Mouse (Mus musculus) right cerebral cortex, postnatal 10 days (tissue): ENCODE data around the gene B9d1.
A peak's percentile ranks its signal among the peaks of the same experiment; 100 is the strongest.

Experiments used
- DNase-seq, 2 experiments: peaks; one replicate each; pipeline ENCODE4 v3.0.0; 2021; ENCODE audit warnings: low spot score in 2 of 2

B9d1 gene

DNA sequence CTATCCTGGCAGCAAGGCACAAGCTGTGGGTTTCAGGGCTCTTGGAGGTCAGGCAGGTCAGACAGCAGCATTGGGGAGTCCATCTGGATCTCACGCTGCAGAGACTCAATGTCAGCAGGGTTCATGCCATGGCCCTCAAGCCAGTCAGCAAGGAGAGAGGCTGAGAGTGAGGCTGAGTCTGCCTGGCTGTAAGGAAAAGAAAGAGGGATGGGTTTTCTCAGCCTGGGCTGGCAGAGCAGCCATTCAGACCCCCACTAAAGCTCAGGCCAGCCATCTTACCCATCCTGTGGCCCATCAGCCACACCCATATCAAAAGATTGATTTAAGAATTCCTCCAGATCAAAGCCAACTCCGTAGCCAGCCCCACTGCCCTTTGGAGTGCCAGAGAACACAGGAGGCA lies 15.9 kb upstream of the B9d1 start:
- no peak for DNase-seq

- DNase-seq: no peak
These were observed 15.1 kb upstream of the B9d1 start for GRCm38 (mm10) chr11:61489874-61490273.

DNA sequence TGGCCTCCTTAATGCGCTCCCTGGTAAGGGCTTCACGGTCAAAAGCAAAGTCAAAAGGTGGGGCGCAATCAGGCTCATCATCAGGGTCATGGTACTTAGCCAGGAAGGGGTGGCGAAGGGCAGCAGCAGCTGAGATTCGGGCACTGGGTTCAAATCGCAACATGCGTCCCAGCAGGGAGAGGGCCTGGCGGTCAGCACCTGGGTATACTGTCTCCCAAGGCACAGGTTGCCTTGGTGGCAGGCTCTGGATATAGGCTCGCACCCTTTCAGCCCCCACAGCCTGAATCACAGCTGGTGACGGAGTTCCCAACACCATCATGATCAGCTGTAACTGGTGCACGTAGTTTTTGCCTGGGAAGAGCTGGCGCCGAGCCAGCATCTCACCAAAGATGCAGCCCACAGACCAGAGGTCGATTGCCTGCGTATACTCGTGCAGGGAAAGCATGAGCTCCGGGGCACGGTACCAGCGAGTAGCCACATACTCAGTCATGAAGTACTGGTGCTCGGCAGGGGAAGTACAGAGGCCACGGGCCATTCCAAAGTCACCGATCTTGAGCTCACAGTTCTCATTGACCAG lies 13.9 kb upstream of the B9d1 start:
- DNase-seq: no peak

DNA sequence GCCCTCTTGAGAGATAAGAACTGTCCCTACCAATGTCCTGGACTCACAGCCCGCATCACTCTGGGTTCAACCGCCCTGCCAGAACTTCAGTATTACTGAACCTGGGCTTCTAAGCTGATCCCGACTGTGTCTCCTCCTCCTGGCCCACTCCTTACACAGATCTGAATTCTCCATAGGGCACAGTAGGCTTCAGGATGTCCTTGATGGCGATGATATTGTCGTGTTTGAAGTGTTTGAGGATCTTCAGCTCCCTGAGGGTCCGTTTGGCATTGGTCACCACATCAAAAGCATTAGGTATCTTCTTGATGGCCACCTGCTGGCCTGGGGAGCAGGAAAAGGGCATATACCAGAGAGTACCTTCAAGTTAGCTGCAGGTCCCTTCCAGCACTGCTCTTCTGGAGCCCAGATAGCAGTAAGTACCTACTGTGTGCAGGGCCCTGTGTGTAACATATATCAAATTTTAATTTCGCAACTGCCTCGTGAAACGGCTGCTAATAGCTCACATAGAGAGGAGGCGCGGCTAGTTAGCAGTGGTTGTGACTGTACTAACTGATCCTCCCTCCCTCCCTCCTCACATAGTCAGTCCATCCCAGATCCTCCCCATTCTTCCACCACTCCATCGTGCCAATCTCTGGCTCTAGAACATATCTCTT lies 12.1 kb upstream of the B9d1 start:
- no peak for DNase-seq

DNA sequence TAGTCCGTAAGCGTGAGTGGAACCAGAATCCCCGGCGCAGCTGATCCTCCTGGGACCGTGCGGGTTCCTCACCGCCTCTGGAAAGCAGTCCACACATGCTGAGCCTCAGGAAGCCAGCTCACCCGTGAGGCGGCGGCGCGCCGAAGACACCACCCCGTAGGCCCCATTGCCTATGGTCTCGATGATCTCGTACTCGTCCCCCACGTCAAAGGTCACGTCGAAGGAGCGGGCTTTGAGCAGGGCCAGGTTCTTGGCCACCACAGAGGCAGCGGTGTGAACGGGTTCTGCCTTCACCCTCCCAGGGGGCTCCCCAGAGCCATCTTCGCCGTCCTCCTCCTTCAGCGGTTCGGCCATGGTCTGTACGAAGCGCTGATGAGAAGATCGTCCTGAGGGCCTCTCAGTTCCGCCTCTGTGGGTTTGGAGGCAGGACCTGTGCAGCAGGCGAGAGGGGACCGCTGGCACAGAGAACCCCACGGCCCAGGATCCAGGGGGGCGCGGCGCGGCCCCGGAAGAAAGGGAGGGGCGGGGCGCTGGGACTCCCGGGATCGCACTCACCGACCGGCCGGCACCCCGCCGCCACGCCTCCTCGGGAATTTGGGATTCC lies 11.3 kb upstream of the B9d1 start:
- peak; percentile 66 to 70 for DNase-seq

GRCm38 (mm10) chr11:61494129-61494997 lies 10.6 kb upstream of the B9d1 start, which contains the start of gene Mapk7:
TSS of gene Mapk7 (minus strand) at chr11:61494406.
- peak; percentile 98 to 99 for DNase-seq

DNA sequence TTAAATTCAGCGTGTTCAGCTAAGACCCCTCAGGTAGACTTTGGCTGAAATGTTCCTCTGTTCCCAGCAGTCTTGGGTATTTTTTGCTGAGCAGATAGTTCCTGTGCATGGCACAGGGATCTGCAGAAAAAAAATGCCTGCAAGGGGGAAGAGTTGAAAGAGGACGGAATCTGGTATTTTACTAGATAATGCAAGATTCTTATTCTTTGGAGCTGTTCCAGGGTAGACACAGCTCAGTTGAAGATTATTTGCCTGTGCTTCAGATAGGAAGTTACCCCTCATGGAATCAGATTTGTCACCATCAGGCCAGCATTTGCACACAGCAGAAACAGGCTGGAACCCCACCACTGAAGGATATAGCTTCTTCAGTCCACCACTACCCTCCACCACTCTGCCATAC lies 9.4 kb upstream of the B9d1 start:
- no peak for DNase-seq

DNA sequence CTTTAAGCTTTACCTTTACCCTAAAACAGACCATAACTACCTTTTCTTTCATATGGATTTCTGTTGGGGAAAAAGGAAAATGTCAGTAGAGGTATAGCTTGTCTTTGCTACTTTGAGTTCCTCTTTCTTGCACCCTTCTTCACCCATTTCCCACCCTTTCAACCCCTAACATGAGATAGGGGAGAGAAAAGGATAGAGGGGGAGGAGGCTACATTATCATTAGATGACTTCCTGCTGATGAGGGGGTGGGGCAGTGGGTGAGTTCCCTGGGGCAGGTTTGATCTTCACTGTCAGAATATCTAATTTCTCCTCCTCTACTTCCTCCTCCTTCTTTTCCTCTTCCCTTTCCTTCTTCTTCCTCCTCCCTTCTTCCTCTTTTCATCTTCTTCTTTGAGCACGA lies 7.5 kb upstream of the B9d1 start:
- no peak for DNase-seq

DNA sequence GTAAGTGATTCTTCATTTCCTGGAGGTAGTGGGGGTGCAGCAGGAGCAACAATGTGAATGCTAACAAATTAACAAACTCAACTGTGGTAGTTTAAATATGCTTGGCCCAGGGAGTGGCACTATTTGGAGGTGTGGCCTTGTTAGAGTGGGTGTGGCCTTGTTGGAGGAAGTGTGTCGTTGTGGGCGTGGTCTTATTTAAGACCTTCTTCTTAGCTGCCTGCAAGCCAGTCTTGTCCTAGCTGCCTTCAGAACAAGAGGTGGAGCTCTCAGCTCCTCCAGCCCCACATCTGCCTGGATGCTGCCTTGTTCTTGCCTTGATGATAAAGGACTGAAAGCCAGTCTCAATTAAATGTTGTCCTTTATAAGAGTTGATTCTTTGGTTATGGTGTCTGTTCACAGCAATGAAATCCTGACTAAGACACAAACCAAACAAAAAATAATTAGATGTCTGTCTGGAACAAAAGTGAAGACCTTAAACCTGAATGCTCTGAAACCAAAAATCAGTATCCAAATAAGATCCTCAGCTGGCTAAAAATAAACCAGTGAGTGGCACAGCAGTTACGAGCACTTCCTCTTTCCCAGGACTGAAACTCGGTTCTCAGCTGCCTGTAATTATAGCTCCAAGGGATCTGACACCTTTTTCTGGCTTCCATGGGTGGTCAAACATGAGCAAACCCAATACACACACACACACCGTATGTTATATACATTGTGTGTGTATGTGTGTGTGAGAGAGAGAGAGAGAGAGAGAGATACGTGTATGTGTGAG lies 6.0 kb upstream of the B9d1 start:
- DNase-seq: peak in 1 of 2 experiments; percentile 21

GRCm38 (mm10) chr11:61503933-61504332 lies 1.0 kb upstream of the B9d1 start:
- DNase-seq: no peak

- DNase-seq: peak in 1 of 2 experiments; percentile 53
These were observed 10.0 kb downstream of the B9d1 start for GRCm38 (mm10) chr11:61514953-61515352.

DNA sequence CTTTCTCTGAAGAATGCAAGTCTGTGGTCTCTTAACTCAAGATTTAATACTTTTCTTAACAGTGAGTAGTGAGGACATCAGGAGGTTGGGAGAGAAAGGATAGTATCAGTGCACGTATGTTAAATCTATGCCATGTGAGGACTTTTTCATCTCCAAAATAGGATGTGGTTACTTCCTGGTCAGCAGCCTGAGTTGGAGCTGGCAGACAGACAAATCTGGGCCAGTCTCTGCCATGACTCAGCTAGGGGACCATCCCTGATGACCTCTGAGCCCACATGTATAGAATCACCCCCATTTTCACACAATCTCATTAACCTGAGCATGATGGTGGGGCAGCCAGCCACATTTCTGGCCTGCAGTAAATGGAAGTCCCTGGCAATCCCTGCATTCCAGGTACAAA lies 13.0 kb downstream of the B9d1 start:
- DNase-seq: no peak

GRCm38 (mm10) chr11:61518871-61519270 lies 13.9 kb downstream of the B9d1 start:
- DNase-seq: no peak

DNA sequence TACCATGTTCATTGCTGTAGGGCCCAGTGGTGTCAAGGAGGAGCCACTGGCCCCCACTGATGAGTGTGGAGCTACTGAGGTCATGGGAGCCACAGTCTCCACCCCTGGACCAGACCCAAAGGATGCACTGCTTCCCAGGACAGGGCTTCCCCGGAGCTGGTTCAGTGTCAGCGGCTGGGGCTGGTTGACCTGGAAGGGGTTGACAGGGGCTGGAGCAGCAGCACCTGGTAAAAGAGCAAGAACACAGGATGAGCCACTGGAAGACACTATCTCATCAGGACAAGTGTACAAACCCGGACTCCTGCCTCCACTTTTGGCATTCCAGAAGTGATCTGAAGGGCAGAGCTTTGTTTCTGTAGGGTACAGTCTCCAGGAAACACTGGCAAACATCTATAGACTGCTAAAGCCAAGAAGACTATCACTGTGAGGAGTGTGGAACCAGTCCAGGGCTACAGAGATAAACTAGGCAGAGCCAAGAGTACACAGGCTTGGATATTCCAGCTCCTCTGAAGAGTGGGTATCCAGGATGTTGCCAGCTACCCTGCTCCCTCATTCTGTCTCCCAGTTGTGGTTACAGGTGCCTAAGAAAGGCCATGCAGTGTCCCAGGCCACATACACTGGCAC lies 14.7 kb downstream of the B9d1 start:
- no peak for DNase-seq

DNA sequence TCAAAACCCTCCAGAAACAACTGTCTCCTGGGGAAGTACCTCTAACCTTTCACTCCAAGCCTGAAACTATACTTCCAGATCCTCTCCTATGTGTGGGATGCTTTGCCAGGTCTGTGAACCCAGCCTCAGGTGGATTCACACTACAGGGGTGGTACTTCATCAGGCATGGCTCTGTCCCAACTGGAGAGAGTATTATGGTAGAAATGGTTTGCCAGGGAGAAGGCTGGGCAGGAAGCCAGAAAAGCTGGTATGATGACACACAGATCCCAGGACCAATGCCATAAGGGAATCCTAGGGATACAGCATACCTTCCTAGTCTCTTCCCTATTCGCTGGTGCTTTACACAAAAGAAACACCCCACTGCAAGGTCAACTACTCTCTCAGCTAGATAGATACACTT lies 21.9 kb downstream of the B9d1 start:
- DNase-seq: no peak

DNA sequence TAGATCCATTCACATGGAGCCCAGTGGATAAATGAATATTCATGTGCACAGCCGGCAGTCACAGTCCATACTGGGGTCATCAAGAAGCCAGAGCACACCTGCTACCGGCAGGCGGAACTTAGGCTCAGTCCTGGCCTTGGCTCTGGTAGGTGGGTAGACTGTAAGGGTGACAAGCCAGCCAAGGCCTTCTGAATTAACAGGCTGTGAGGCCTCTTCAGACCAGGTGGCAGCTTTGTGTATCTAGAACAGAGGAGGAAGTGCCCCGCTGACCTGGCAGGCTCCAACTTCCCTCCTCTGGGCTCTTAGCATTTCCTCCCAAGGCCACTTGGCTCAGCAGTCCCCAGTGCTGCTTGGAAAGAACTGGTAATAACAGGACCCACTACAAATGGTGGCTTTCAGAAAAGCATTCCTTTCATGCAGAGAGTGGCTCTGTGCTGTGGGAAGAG lies 24.3 kb downstream of the B9d1 start:
- DNase-seq: peak; percentile 74 to 83

GRCm38 (mm10) chr11:61532820-61533219 lies 27.9 kb downstream of the B9d1 start:
- no peak for DNase-seq

- no peak for DNase-seq
These were observed 28.6 kb downstream of the B9d1 start for GRCm38 (mm10) chr11:61533571-61533970.

- no peak for DNase-seq
These were observed 30.6 kb downstream of the B9d1 start for GRCm38 (mm10) chr11:61535530-61535929.

- no peak for DNase-seq
These were observed 32.0 kb downstream of the B9d1 start for GRCm38 (mm10) chr11:61536952-61537351.

GRCm38 (mm10) chr11:61537362-61537761 lies 32.4 kb downstream of the B9d1 start:
- DNase-seq: peak; percentile 61 to 72
